10 mouse cellular contexts compared by ENCODE assay signal in the genomic region with DNA sequence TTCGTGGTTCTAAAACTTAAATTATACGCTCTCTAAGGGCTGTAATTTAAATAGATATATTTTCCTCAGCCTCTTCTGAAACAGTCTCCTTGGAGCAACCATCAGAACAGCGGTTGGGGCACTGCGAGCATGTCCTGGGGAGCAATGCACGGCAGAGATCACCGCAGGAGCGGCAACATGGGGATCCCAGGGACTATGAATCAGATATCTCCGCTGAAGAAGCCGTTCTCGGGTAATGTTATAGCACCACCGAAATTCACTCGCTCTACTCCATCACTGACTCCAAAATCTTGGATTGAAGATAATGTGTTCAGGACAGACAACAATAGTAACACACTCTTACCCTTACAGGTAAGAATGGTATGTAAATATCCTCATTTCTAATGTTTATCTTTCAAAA. TPM values are rescaled to one million over a fixed set of nuclear protein-coding genes. Genes with fewer than 3 reads are reported as not detected.
DNase-seq lines count a peak whose midpoint lies in the region; ATAC-seq and TF ChIP-seq lines count a peak whose summit lies in the region.
"Had no signal": no experiment of that assay in that cellular context is flagged by ENCODE, and none has a peak within 500 bp of the region (broad histone marks: within the 10 kb centered on the region; RNA-seq: fewer than 3 reads in every experiment).

No protein-coding gene starts in this region.

- H3K4me1 ChIP-seq in cerebellum, adult 2 months (ENCODE audit: control insufficient read depth, insufficient read depth, low read length): peaks cover 9% of the 10 kb centered on the region
- peaks cover 13% of the 10 kb centered on the region for H3K4me1 ChIP-seq in heart, embryonic 15.5 days (replicated peaks)
- peaks cover 7% of the 10 kb centered on the region for H3K4me1 ChIP-seq in cortical plate, adult 2 months (ENCODE audit: control insufficient read depth, insufficient read depth, low read length)
- peaks cover 10% of the 10 kb centered on the region; the same call in 1 of the 2 replicates for H3K4me1 ChIP-seq in midbrain, embryonic 12.5 days
- no peaks in the 10 kb centered on the region for H3K4me1 ChIP-seq in kidney, embryonic 14.5 days (ENCODE audit: control insufficient read depth, insufficient read depth, low read length)

- peak overlapping the region; percentile 82 for H3K4me3 ChIP-seq in cerebellum, adult 2 months (replicated peaks; ENCODE audit: insufficient read depth, low read depth, low read length)
- peak overlapping the region; percentile 31 for H3K4me3 ChIP-seq in heart, embryonic 15.5 days
- H3K4me3 ChIP-seq in cortical plate, adult 2 months (ENCODE audit: insufficient read depth, low read length): peak overlapping the region; percentile 96
- peak overlapping the region; percentile 26 for H3K4me3 ChIP-seq in midbrain, embryonic 12.5 days
- H3K4me3 ChIP-seq in kidney, embryonic 14.5 days (ENCODE audit: low read length): no peak overlapping the region
- H3K4me3 ChIP-seq: liver, embryonic 15.5 days had no signal

- 20% methylated on average over 12 of the region's 12 CpGs for WGBS in cerebellum, adult 2 months
- WGBS in heart, embryonic 15.5 days: 53% methylated on average over 12 of the region's 12 CpGs
- 59% methylated on average over 12 of the region's 12 CpGs for WGBS in midbrain, embryonic 12.5 days
- 67% methylated on average over 12 of the region's 12 CpGs for WGBS in kidney, embryonic 14.5 days

- H3K36me3 ChIP-seq in heart, embryonic 15.5 days: no peaks in the 10 kb centered on the region
- no peaks in the 10 kb centered on the region for H3K36me3 ChIP-seq in midbrain, embryonic 12.5 days
- no peaks in the 10 kb centered on the region for H3K36me3 ChIP-seq in kidney, embryonic 14.5 days (ENCODE audit: control insufficient read depth, insufficient read depth, low read length)
- H3K36me3 ChIP-seq: liver, embryonic 15.5 days had no signal

- ATAC-seq in heart, embryonic 15.5 days (replicated peaks; ENCODE audit: insufficient number of reproducible peaks, insufficient read depth, low FRiP score, low read depth): no peak
- ATAC-seq in midbrain, embryonic 12.5 days (ENCODE audit: low FRiP score, low read depth): no peak
- no peak for ATAC-seq in kidney, embryonic 14.5 days (ENCODE audit: low FRiP score, low TSS enrichment)
- ATAC-seq in monocyte, adult 5-6 weeks (replicated peaks; ENCODE audit: insufficient number of reproducible peaks, low FRiP score, low TSS enrichment, poor library complexity, severe bottlenecking): no peak

- TF ChIP-seq POLR2A in cerebellum, adult 2 months (IDR thresholded peaks at IDR 0.05; ENCODE audit: borderline replicate concordance, insufficient read depth, low read length): no peak
- TF ChIP-seq POLR2A in cortical plate, adult 2 months (IDR thresholded peaks at IDR 0.05; ENCODE audit: extremely low read depth, insufficient read depth, low read length): no peak

- intact Hi-C loops in heart, postnatal 10 days (cut with DNase I): loop anchor here (10.0 kb wide), 2 partner anchors 548 to 822 kb away; no protein-coding TSS in a partner anchor

- peak; percentile 42 to 53 for DNase-seq in cerebellum, adult 2 months
- no peak for DNase-seq in cerebellum, adult 11 months
- no peak for DNase-seq in heart, postnatal 10 days
- DNase-seq: kidney, postnatal 14 days had no signal

- H3K4me2 ChIP-seq in heart, embryonic 15.5 days: peak overlapping the region; percentile 75
- peak overlapping the region; percentile 80 for H3K4me2 ChIP-seq in midbrain, embryonic 12.5 days (replicated peaks)
- H3K4me2 ChIP-seq in kidney, embryonic 14.5 days (replicated peaks; ENCODE audit: low read depth, low read length): no peak overlapping the region
- H3K4me2 ChIP-seq: liver, embryonic 15.5 days had no signal

- no peaks in the 10 kb centered on the region for H3K27me3 ChIP-seq in cerebellum, adult 2 months (ENCODE audit: control insufficient read depth, insufficient read depth, low read length)
- H3K27me3 ChIP-seq in heart, embryonic 15.5 days: no peaks in the 10 kb centered on the region
- no peaks in the 10 kb centered on the region for H3K27me3 ChIP-seq in midbrain, embryonic 12.5 days
- H3K27me3 ChIP-seq in kidney, embryonic 14.5 days (ENCODE audit: control insufficient read depth, insufficient read depth, low read length): peaks cover 9% of the 10 kb centered on the region; the same call in 1 of the 2 replicates

- H3K9me3 ChIP-seq in heart, embryonic 15.5 days (replicated peaks): no peaks in the 10 kb centered on the region
- no peaks in the 10 kb centered on the region for H3K9me3 ChIP-seq in midbrain, embryonic 12.5 days
- H3K9me3 ChIP-seq in kidney, embryonic 14.5 days (ENCODE audit: control insufficient read depth, low read length): no peaks in the 10 kb centered on the region
- H3K9me3 ChIP-seq: liver, embryonic 15.5 days had no signal

- TF ChIP-seq CTCF in cerebellum, adult 2 months (IDR thresholded peaks at IDR 0.05; ENCODE audit: borderline replicate concordance, insufficient read depth, low read depth, low read length): no peak
- TF ChIP-seq CTCF in cortical plate, adult 2 months (IDR thresholded peaks at IDR 0.05; ENCODE audit: extremely low read depth, insufficient read depth, low read length): no peak

- peak overlapping the region; percentile 74 for H3K27ac ChIP-seq in cerebellum, adult 2 months (ENCODE audit: insufficient read depth, low read length)
- no peak overlapping the region for H3K27ac ChIP-seq in heart, embryonic 15.5 days
- no peak overlapping the region; the same call in 1 of the 2 replicates for H3K27ac ChIP-seq in cortical plate, adult 2 months (ENCODE audit: insufficient read depth, low read length)
- no peak overlapping the region for H3K27ac ChIP-seq in midbrain, embryonic 12.5 days (replicated peaks)
- no peak overlapping the region for H3K27ac ChIP-seq in kidney, embryonic 14.5 days (ENCODE audit: low read depth, low read length)
- H3K27ac ChIP-seq: liver, embryonic 15.5 days had no signal

- H3K9ac ChIP-seq in heart, embryonic 15.5 days: peak overlapping the region; percentile 43; the same call in 1 of the 2 replicates
- no peak overlapping the region for H3K9ac ChIP-seq in midbrain, embryonic 12.5 days (replicated peaks)
- H3K9ac ChIP-seq in kidney, embryonic 14.5 days (ENCODE audit: low read depth, low read length): no peak overlapping the region
- H3K9ac ChIP-seq: liver, embryonic 15.5 days had no signal

RNA-seq across cellular contexts. Expression of gene Cpeb2, which starts 4.3 kb away (rescaled TPM):
- 31.1 and 31.8 TPM in 2 replicates for polyA plus RNA-seq in cerebellum, adult 2 months (2012; rRNA removed)
- 4.0 and 5.2 TPM in 2 replicates for polyA plus RNA-seq in heart, embryonic 15.5 days (2015; fragmentation: Nextera tagmentation; extraction: Ambion mirVana)
- 10 to 100 TPM; 22.1 to 28.7 TPM for total RNA-seq in heart, postnatal 10 days (2021)
- 33.7 TPM in 2 replicates for polyA plus RNA-seq in cortical plate, adult 2 months (2012; rRNA removed)
- polyA plus RNA-seq in midbrain, embryonic 12.5 days (2016; fragmentation: Nextera tagmentation; extraction: Ambion mirVana): 9.5 and 9.8 TPM in 2 replicates
- 0.60 and 1.1 TPM in 2 replicates for polyA plus RNA-seq in kidney, embryonic 14.5 days (2014; fragmentation: Nextera tagmentation; extraction: Ambion mirVana)
- total RNA-seq in monocyte, adult 5-6 weeks (2017): 14.3 to 23.1 TPM (median 15.2 TPM) in 3 replicates

Comparison
In these comparisons a context has a peak if more than half of its experiments do, and no peak if none do; other contexts are left out.
1. DNase-seq: peak in cerebellum, adult 2 months (2 of 2); none in cerebellum, adult 11 months (single experiment) and heart, postnatal 10 days (0 of 2).